Mouse (Mus musculus) liver, adult 2 months (tissue): Measurements from ENCODE around the gene Mylk.

Experiments used
- CTCF ChIP-seq: fragments of 200-500 bp; IDR thresholded peaks from 2 replicates; pipeline ENCODE4 v1.5.1; 2011; ENCODE audit warnings: low read depth, low read length, control low read depth
- POLR2A ChIP-seq: fragments of 200-500 bp; IDR thresholded peaks from 2 replicates; pipeline ENCODE4 v1.6.1; 2011; ENCODE audit warnings: low read length, control low read depth; ENCODE audit not compliant: insufficient read depth; ENCODE audit errors: extremely low read depth

- TF ChIP-seq POLR2A (no peak), CTCF (peak; percentile 81)
These were observed 2.1 kb upstream of the Mylk start for GRCm38 (mm10) chr16:34742930-34743329.
